In genomic region chr10:45486603-45486946, GRCm38 (mm10) we compare ENCODE assay signal across 8 mouse cellular contexts. TPM values are rescaled to one million over a fixed set of nuclear protein-coding genes. Genes with fewer than 3 reads are reported as not detected.
A peak's percentile ranks its signal among the peaks of the same experiment; 100 is the strongest.
DNase-seq lines count a peak whose midpoint lies in the region; ATAC-seq and TF ChIP-seq lines count a peak whose summit lies in the region.

No protein-coding gene starts in this region.

- H3K4me3 ChIP-seq in gastrocnemius, adult 2 months = peak overlapping the region; percentile 78
- peak overlapping the region; percentile 82 for H3K4me3 ChIP-seq in E14TG2a.4 (replicated peaks; ENCODE audit: low read length)
- peak overlapping the region; percentile 69 for H3K4me3 ChIP-seq in forebrain, embryonic 14.5 days (ENCODE audit: low read depth, low read length)
- peak overlapping the region; percentile 80 for H3K4me3 ChIP-seq in liver, embryonic 12.5 days

- no peak; the same call in 1 of the 2 replicates for ATAC-seq in forebrain, embryonic 14.5 days
- ATAC-seq in liver, embryonic 12.5 days = 0 out of 2 replicates have a peak, but pooled peaks have one; percentile 31

- peak overlapping the region; percentile 70 for H3K9ac ChIP-seq in forebrain, embryonic 14.5 days (ENCODE audit: low read length)
- H3K9ac ChIP-seq in liver, embryonic 12.5 days = peak overlapping the region; percentile 86

- 0 out of 2 replicates have a peak, but pooled peaks cover 7% of the 10 kb centered on the region for H3K4me1 ChIP-seq in E14TG2a.4 (replicated peaks; ENCODE audit: low read depth, low read length)
- no peaks in the 10 kb centered on the region for H3K4me1 ChIP-seq in forebrain, embryonic 14.5 days (ENCODE audit: control insufficient read depth, insufficient read depth, low read length)
- peaks cover 7% of the 10 kb centered on the region for H3K4me1 ChIP-seq in liver, embryonic 12.5 days

- no peaks in the 10 kb centered on the region for H3K9me3 ChIP-seq in E14TG2a.4 (ENCODE audit: low read length)
- H3K9me3 ChIP-seq in forebrain, embryonic 14.5 days (replicated peaks; ENCODE audit: control insufficient read depth, low read length) = no peaks in the 10 kb centered on the region
- H3K9me3 ChIP-seq in liver, embryonic 12.5 days (replicated peaks) = no peaks in the 10 kb centered on the region

- H3K27ac ChIP-seq in gastrocnemius, adult 2 months = no peak overlapping the region
- peak overlapping the region; percentile 88 for H3K27ac ChIP-seq in forebrain, embryonic 14.5 days (ENCODE audit: low read depth, low read length)
- H3K27ac ChIP-seq in liver, embryonic 12.5 days = 0 out of 2 replicates have a peak overlapping the region, but pooled peaks have one; percentile 78

- intact Hi-C loops in gastrocnemius, adult 2 months (cut with DNase I) = no loop called here
- intact Hi-C loops in gastrocnemius, postnatal 36 days (cut with DNase I) = no loop called here

- no peaks in the 10 kb centered on the region for H3K36me3 ChIP-seq in E14TG2a.4 (ENCODE audit: insufficient read depth, low read length)
- H3K36me3 ChIP-seq in forebrain, embryonic 14.5 days (ENCODE audit: control insufficient read depth, insufficient read depth, low read length) = no peaks in the 10 kb centered on the region
- no peaks in the 10 kb centered on the region for H3K36me3 ChIP-seq in liver, embryonic 12.5 days

- H3K27me3 ChIP-seq in E14TG2a.4 (ENCODE audit: insufficient read depth, low read length) = peaks cover 18% of the 10 kb centered on the region
- 0 out of 2 replicates have a peak, but pooled peaks cover 3% of the 10 kb centered on the region for H3K27me3 ChIP-seq in forebrain, embryonic 14.5 days (replicated peaks; ENCODE audit: control insufficient read depth, insufficient read depth, low read length)
- H3K27me3 ChIP-seq in liver, embryonic 12.5 days (replicated peaks) = peaks cover 25% of the 10 kb centered on the region

- no peak for DNase-seq in gastrocnemius, adult 2 months
- DNase-seq in gastrocnemius, postnatal 10 days = no peak
- DNase-seq in forebrain, embryonic 14.5 days (ENCODE audit: low spot score) = no peak
- no peak for DNase-seq in urinary bladder, adult 2 months (ENCODE audit: low spot score)
- no peak for DNase-seq in gastrocnemius, postnatal 36 days
- no peak for DNase-seq in urinary bladder, postnatal 25 days (ENCODE audit: low spot score)

- peak overlapping the region; percentile 78 for H3K4me2 ChIP-seq in forebrain, embryonic 14.5 days (ENCODE audit: low read length)
- H3K4me2 ChIP-seq in liver, embryonic 12.5 days = peak overlapping the region; percentile 99

- WGBS in forebrain, embryonic 14.5 days = under 1% methylated on average over 40 of the region's 40 CpGs
- WGBS in liver, embryonic 12.5 days (ENCODE audit: insufficient replicate concordance) = under 1% methylated on average over 39 of the region's 40 CpGs

- TF ChIP-seq CTCF in gastrocnemius, adult 2 months (IDR thresholded peaks at IDR 0.05) = no peak
- TF ChIP-seq CTCF in E14TG2a.4 (conservative IDR thresholded peaks at IDR 0.05; ENCODE audit: low read length) = no peak

RNA-seq across cellular contexts. Expression of gene Lin28b, which starts 0.4 kb away (rescaled TPM):
- not detected for total RNA-seq in gastrocnemius, adult 2 months (2021)
- not detected for total RNA-seq in gastrocnemius, postnatal 10 days (2021)
- 3.7 and 4.3 TPM in 2 replicates for polyA plus RNA-seq in forebrain, embryonic 14.5 days (2014; fragmentation: Nextera tagmentation; extraction: Ambion mirVana)
- polyA plus RNA-seq in liver, embryonic 12.5 days (2016; fragmentation: Nextera tagmentation; extraction: Ambion mirVana) = 19.4 and 19.8 TPM in 2 replicates
- 0.04 and 0.11 TPM in 2 replicates for polyA plus RNA-seq in urinary bladder, adult 2 months (2012; rRNA removed)
- not detected for total RNA-seq in gastrocnemius, postnatal 36 days (2021)
